Mouse (Mus musculus): ENCODE results near the gene Cyp2f2.

The Cyp2f2 gene

DNA sequence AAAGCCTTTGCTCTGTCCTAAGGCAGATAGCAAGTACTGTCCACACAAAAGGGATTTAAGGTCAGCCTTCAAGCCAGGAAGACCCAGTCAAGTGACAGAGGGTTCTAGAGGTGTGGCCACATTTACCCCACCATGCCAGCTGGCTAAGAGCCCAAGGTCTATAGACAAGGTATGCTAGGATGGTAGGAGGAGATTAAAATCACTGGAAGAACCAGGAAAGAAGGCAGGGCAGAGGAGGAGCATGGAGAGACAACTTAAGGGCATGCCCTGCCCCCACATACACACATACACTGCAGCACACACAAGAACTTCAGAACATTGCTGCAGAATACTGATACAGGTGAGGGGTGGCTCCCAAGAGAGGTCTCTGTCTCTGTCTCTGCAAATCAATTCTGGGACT, at the start of gene Cyp2f2:
Gene Cyp2f2, plus strand, starts transcription at position 234 of the 400 bp plus-strand sequence.
- peak; percentile 27 to 29 for DNase-seq

DNA sequence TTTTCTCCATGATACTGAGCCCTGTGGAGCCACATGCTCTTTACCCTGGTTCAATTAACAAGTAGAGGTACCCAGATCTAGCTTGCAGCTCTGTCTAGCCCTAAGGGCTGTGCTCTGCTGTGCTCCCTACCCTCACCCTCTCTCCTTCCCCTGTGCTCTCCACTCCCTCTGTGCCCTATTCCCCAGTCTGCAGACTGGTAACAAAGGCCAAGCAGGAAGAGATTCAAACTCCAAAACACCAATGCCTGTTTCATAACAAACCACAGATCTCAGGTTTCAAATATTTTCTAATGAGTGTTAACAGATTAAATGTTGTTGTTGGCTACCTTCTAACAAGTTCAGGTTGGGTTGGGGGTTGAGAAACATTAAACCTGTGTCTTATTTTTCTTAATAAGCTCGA, 41.1 kb upstream of the Cyp2f2 start:
- DNase-seq: no peak

DNA sequence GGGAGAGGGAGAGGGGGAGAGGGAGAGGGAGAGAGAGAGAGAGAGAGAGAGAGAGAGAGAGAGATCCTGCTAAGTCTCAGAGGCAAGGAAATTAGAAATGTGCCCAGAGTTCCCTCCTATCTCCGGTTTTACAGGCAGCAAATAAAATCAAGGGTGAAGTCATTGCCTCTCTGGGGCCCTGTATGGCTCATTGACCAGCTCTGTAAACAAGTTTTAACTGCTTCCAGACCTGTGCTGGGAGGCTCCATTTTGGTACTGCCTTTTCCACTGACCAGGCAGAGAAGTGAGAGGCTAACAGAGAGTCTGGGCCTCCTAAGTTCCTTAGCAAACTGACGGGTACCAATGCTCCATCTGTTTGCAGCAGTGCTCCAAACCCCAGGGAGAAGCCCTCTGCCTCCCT, 38.1 kb upstream of the Cyp2f2 start:
- DNase-seq: no peak

DNA sequence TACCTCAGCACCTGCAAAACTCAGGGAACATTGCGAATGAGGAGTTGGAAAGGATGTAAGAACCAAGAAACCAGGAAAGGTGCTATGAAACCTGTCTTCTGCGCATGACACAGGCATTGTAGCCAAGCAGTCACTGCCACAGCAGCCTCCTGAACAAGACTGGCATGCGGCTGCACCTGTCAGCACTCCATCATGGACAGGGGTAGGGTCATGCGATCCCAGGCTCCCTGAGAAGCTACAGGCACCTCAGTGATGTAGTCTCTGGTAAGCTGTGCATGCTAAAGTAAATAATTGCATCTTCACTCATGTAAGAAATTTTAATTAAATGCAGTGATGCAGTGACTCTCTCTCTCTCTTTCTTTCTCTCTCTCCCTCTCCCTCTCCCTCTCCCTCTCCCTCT, 28.7 kb upstream of the Cyp2f2 start:
- no peak for DNase-seq

DNA sequence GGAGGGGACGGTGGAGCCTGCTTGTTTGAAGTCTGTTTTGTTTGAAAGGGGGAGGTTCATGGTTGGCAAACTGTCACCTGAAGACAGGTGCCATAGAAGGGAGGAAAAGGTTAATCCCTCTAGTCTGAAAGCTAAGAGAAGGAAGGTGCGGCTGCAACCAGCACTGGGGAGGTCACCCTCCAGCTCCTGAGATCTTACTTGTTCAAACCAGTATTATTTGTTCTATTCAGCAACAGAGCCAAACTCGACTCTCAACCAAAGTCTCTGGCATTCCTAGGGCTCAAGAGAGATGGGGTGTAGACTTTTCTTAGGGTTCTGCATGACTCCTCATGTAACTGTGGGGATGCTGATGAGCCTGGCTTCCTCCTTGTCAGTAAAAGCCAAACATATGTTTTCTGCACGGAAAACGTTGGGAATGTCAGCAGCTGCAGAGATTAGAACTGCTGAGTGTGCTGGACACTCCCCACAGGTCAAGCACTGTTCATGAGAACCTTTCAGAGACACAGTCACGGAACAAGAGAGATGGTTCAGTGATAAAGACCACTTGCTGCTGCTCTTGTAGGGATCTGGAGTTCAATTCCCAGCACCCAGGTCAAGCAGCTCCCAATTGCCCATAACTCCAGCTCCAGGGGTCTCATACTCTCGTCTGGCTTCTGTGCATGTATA, 27.5 kb upstream of the Cyp2f2 start:
- DNase-seq: peak in 1 of 2 experiments; percentile 29

DNA sequence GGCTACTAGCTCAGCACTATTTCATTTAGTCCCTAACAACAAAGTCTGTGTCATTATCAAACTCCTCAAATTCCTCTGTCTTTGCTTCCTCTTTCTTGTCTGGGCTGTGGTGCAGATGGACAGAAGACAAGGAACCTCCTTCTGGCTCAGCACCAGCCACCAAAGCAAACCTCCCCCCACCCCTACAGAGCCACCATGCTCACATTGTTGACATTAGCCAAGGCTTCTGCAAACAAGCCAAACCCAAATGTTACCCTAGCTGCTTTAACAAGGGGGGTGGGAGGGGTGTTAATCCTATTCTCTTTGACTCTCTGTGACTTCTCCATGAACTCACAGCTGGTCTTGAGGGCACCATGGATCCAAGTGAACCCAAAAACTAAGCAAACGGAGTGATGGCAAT, 26.8 kb upstream of the Cyp2f2 start:
- DNase-seq: no peak

DNA sequence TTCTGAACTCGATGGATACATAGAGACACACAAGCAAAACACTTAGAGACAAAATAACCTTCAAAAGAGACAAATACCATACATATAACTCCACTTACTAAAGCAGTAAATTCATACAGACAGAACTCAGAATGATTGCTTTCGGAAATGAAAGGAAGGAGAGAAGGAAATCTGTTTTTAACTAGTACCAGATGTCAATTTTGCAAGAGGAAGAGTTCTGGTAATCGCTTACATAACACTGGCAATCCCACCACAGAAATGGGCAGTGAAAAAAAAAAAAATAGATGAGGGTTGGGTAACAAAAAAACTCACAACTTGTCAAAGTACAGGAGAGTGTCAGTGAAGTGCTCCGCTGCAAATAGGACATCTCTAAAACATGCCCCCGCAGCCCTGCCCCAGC, 14.8 kb upstream of the Cyp2f2 start:
- DNase-seq: no peak

DNA sequence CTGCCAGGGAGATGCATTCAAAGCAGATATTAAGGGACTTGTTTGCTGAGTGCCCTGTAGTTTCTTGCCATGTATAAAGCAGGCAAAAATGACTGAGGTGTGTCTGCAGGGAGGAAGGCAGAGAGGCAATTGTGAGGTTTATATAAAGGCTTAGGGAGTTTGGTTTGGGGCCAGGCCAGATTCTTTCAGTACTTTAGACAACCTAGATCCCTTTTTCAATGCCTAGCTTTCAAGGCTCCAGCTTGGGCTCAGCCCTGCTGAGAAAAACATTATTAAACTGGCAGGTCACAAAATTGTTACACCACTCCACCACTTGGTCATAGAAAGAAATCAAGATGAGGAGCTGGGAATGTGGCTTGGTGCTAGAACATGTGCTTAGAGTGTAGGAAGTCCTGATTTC, 9.4 kb upstream of the Cyp2f2 start:
- DNase-seq: no peak

DNA sequence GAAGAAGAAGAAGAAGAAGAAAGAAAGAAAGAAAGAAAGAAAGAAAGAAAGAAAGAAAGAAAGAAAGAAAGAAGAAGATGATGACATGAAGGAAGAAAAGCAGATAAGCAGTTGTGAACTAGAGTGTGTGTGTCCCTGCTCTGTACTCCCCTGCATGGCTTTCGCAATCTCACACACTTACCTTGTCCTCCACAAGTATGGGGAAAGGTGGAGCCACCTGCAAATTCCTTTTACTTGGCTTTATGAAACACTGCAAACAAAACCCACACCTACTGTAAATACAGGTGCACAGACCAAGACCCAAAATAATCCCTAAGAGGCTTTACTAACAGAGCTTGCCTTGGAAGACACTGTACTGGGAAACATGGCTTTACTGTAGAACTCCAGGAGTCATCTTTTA, 8.7 kb upstream of the Cyp2f2 start:
- peak in 1 of 2 experiments; percentile 36 for DNase-seq

DNA sequence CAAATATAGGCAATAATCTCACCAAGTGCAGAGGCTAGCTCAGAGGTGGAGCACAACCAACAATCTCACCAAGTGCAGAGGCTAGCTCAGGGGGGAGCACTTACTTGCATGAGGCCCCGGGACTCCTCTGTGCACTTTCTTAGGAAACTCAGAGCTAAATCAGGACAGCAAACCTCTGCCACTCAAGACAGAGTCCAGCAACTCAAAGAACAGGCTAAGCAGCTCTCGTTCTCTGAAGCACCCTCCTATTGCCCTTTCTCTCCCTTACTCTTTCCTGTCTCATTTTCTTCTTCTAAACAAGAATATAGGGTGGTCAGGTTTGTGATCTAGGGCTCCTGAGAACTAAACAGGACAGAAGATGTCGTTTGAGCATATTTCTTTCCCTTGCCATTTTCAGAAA, 7.7 kb upstream of the Cyp2f2 start:
- DNase-seq: no peak

DNA sequence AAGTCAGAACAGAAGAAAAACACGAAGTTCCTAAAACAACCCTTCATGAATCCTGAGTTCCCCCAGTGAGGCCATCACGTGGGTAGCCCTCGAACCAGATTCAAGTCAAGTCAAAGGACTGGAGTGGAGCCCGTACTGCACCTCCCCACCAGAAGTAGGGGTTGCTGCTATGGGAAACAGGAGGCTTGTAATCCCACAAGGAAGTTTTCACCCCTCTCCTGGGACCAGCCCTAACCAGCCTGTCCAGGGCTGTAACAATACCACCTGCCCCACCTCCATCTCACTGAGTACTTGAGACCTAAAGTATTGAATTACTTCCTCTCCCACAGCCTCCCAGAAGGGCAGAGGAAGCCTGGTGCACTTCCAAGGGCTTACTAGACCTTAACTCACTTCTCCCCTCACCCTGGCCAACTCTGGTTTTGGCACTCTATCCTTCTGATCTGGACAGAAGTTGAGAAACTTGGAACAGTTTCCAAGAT, 1.6 kb upstream of the Cyp2f2 start:
- DNase-seq: peak; percentile 48 to 74

DNA sequence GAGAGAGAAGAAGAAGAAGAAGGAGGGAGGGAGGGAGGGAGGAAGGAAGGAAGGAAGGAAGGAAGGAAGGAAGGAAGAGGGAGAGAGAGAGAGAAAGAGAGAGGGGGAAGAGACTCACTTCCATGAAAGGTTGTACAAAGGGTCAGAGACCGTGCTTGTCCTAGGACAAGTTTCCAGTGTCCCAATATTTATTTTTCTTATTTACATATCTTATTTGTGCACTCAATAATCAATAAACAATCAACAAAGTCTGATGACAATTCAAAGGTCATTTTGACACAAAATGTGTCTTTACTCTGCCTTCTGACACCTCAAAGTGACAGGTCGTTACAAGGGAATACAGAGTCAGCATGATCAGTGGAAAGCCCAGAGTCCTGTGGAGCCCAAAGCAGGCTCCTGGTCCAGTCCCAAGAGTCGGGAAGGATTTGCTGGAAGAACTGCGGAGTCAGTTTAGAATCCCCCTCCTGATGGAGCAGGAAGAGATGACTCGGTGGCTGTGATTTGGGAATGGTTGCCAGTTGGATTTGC, 4.7 kb downstream of the Cyp2f2 start:
- no peak for DNase-seq

DNA sequence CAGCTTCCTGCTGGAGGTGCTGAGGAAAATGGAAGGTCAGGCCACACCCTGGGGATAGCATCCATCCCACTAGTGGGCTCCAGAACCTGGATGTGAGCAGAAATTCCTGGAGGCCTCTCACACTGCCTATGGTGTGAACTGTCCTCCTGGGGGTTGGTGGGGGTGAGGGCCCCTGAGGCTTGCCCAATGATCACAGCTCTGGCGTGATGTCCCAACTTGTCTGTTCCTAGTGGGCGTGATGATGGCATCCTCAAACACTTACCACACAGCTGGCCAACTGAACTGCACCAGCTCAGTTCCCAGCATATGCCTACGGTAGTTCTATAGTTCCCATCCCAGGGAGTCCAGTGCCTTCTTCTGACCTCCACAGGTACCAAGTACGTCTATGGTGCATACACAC, 5.3 kb downstream of the Cyp2f2 start:
- DNase-seq: no peak

DNA sequence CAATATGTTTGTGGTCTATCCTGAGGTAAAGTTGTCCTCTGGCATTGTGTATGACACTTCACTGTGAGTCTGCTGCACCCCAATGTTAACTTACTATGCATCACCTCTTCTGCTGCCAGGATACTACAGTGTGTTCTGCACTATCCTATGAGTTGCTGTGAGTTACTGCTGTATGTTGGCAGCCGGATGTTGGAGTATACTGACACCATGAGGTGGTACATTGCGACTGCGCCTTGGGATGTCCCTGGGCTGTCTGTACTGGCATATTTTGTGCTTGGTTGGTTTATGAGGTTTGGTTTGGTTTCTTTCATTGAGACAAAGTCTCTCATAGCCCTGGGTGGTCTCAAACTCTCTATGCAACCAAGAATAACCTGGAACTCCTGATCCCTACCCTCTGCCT, 8.5 kb downstream of the Cyp2f2 start:
- peak; percentile 41 to 62 for DNase-seq

DNA sequence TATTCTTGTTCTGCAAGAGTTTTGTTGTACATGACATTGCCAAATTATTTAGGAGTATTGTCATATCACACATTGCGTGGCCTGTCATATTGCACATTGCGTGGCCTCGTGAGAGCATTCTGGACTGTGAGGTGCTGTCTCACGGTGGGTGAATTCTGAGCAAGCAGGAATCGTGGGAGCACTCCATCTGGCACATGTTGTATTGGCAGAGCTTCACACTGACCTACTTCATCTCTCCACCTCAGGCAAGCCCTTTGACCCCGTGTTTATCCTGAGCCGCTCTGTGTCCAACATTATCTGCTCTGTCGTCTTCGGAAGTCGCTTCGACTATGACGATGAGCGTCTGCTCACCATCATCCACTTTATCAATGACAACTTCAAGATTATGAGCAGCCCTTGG, 9.2 kb downstream of the Cyp2f2 start:
- DNase-seq: no peak

DNA sequence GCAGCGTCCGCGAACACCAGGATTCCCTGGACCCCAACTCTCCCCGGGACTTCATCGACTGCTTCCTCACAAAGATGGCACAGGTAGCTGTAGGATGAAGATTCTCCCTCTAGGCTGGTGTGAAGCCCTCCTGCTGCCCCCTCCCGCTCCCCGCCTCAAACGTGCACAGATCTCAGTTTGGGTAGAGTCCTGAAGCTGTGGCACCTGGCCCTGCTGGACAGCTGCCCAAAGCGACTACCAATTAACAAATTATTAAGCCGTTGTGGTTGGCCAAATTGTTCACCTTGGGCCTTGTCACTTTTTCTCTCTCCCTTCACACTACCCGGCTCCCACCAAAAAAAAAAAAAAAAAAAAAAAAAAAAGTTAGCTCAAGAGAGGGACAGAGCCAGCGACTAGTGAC, 10.1 kb downstream of the Cyp2f2 start:
- DNase-seq: no peak

DNA sequence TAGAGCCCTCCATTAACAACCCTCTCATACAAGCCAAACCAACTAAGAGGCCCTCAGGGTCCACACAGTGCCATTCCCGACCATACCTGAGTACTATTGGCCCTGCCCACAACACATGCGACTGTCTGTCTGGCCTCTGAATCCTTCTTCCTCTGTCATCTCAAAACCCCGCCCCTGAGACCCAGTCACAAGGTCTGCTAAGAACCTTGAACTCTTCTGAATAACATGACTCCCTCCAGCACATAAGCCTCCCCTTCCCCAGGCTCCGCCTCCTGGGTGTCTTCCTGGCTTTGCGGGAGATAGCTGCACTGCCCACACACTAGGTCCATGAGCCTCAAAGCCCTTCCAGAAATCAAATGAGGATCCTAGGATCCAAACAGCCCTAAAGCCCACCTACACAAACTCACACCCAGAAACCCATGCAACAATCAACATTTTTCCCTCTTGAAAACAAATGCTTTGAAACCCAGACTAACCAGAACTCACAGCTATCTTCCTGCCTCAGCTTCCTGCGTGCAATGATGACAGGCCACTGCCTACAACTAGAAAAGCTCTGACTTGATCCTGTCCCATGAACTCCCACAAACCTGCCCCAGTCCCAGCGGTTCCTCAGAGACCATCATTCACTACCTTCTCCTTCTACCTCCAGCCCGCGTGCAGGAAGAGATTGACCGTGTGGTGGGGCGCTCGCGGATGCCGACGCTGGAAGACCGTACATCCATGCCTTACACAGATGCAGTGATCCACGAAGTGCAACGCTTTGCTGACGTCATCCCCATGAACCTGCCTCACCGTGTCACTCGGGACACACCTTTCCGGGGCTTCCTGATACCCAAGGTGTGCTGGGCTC, 11.0 kb downstream of the Cyp2f2 start:
- DNase-seq: no peak

DNA sequence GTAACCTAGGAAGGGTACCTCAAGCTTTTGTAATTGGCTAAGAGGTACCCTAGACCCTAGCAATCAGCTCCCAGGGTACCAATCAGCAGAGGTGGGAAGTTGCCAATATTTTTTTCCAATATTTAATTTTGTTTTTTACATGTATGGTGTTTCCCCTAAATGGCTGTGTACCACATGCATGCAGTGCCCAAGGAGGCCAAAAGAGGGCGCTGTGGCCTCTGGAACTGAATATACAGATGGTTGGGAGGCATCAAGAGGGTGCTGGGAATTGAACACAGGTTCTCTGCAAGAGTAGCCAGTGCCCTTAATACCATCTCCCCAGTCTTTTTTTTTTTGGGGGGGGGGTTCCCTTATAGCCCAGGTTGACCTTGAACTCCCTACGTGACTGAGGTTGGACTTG, 11.7 kb downstream of the Cyp2f2 start:
- no peak for DNase-seq

DNA sequence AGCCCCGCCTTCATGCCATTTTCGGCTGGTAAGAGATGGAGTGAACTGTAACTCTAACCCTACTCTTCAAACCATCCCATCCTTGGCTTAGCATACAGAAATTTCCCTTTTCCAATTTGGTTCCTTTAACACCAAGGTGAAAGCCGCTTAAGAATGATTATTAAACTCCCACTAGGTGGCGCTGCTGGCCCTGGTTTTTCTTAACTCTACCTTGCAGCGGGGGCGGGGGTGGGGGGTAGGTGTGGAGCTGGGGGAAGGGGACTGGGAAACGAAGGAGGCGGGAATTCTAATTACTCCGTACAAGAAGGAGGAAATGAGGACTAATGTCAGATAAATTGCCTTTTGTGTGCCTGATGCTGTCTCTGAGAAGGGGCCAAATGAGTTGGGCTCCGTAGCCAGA, 12.9 kb downstream of the Cyp2f2 start:
- peak in 1 of 2 experiments; percentile 60 for DNase-seq

DNA sequence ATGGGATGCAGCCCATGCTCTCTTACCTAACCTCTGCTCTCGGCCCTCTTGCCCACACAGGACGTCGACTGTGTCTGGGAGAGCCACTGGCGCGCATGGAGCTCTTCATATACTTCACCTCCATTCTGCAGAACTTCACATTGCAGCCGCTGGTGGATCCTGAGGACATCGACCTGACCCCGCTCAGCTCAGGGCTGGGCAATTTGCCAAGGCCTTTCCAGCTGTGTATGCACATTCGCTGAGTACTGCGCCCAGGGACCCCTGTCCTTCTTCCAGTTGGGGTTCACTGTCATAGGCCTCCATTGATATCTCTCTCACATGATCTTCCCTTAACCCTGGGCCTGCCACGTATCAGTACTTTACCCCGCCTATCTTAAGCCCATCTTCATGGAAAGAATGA, 13.4 kb downstream of the Cyp2f2 start:
- peak; percentile 37 to 47 for DNase-seq

DNA sequence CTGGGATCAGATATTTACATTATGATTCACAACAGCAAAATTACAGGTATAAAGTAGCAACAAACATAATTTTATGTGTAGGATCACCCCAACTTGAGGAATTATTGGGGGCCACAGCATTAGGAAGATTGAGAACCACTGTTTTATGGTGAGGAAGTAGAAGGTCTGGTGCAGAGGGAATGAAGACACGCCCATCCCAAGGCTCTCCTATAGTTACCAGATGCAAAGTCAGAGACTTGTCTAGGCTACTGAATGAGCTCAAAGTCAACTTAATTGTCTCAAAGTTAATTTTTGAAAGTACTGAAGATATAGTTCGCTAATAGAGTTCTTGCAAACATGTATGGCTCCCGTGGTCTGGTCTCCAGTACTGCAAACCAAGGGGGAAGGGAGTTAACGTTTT, 14.0 kb downstream of the Cyp2f2 start:
- DNase-seq: no peak

DNA sequence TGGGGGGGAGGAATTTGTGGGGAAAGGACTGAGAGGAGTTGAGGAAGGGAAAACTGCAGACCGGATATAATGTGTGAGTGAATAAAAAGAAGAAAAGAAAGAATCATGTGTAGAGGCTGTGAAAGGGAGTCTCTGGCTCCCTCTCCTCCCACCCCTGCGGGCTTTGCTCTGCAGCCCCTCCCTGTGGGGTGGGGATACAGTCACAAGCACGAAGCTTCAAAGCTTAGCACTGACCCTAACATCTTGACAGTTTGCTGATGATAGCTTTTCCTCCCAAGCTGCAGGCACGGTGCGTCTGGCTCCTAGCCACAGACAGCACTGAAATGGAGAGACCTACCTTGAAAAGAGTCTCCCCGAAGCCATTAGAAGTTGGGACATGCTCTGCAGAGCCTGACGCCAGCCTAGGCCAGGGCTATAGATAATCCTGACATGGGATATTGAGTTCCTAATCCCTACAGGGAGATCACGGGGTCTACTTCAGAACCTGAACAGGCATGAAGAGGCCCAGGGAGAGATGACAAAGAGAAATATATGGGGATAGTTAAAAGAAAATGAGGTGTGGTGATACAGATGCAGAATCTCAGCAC, 16.8 kb downstream of the Cyp2f2 start:
- DNase-seq: no peak

DNA sequence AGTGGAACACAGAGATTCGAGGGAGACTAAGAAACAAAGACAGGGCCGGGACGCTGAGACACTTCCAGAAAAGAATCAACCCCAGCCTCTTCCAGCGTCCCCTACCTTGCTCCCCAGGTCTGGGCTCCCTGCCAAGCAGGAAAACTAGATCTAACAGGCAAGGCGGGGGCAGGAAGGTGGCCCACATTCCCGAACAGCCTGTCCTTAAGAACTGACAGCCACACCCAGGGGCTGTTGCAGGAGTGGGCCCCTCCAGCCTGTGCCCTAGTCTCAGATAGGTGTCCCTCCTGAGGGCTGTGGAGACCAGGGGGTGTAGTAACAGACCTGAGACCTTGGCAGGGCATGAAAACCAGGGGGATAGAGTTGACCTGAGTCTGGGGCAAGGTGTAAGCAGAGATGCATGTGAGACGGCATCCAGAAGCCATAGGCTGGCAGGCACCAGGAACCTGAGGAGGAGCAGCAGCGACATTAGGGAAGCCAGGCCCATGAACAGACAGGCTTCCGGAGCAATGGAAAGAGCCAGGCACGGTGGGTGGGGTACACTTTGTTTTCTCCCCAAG, 33.6 kb downstream of the Cyp2f2 start, which contains the start of gene Cyp2t4:
Gene Cyp2t4, plus strand, starts transcription at position 510 of the 560 bp plus-strand sequence.
- DNase-seq: peak; percentile 65 to 77
